Mouse (Mus musculus) kidney, adult 2 months (tissue): ENCODE data around the gene Nav2. TPM values are rescaled to one million over a fixed set of nuclear protein-coding genes. Genes with fewer than 3 reads are reported as not detected.

Experiments used
- DNase-seq: peaks from one replicate; pipeline ENCODE4 v3.0.0; 2021
- H3K27ac ChIP-seq: fragments of 200-500 bp; 2 replicates; pipeline ENCODE4 v1.5.1; 2012; ENCODE audit warnings: low read depth, low read length, control low read depth, inconsistent platforms; ENCODE audit not compliant: insufficient read depth
- H3K27me3 ChIP-seq: fragments of 200-500 bp; replicated peaks from 2 replicates; pipeline ENCODE4 v1.6.1; 2012; ENCODE audit warnings: mild to moderate bottlenecking, moderate library complexity, low read length, inconsistent platforms; ENCODE audit not compliant: control insufficient read depth, insufficient read depth
- H3K36me3 ChIP-seq: fragments of 200-500 bp; 2 replicates; pipeline ENCODE4 v1.6.1; 2012; ENCODE audit warnings: mild to moderate bottlenecking, moderate library complexity, low read length, inconsistent platforms; ENCODE audit not compliant: control insufficient read depth, insufficient read depth
- H3K4me1 ChIP-seq: fragments of 200-500 bp; 2 replicates; pipeline ENCODE4 v1.6.1; 2011; ENCODE audit warnings: low read length; ENCODE audit not compliant: control insufficient read depth, insufficient read depth
- H3K4me3 ChIP-seq: fragments of 200-500 bp; 2 replicates; pipeline ENCODE4 v1.5.1; 2011; ENCODE audit warnings: mild to moderate bottlenecking, low read depth, low read length, control low read depth; ENCODE audit not compliant: insufficient read depth
- CTCF ChIP-seq: fragments of 200-500 bp; conservative IDR thresholded peaks from 2 replicates; pipeline ENCODE4 v1.5.1; 2011; ENCODE audit warnings: low read depth, mild to moderate bottlenecking, control low read depth, low read length, moderate library complexity, mixed read lengths; ENCODE audit not compliant: insufficient read depth, insufficient read length
- POLR2A ChIP-seq: fragments of 200-500 bp; IDR thresholded peaks from one replicate; pipeline ENCODE4 v1.6.1; 2011; ENCODE audit warnings: low read depth, low read length, control low read depth
- WGBS: fragments of 180-500 bp; shearing (Covaris S2); methylation state at CpG from one replicate; pipeline ENCODE4 v1.1.7; 2018; 5-methylcytosine and 5-hydroxymethylcytosine counted together
- polyA plus RNA-seq: library from polyadenylated mRNA; depleted of rRNA; stranded (reverse); fragments of >200 nt; gene quantifications from 2 replicates; pipeline ENCODE4 v1.2.3, GENCODE M21; 2012; rRNA removed

The Nav2 gene
- polyA plus RNA-seq, 1 experiment = 18.3 TPM

GRCm38 (mm10) chr7:49637851-49638663 is 729.5 kb downstream of the Nav2 start:
- WGBS = 7% methylated on average over 21 of the region's 21 CpGs
- TF ChIP-seq POLR2A (no peak), CTCF (no peak)
- H3K36me3 ChIP-seq = no peaks in the 10 kb centered on the region
- H3K27me3 ChIP-seq = peaks cover 19% of the 10 kb centered on the region
- no peak overlapping the region for H3K4me3 ChIP-seq
- no peaks in the 10 kb centered on the region for H3K4me1 ChIP-seq
- H3K27ac ChIP-seq = no peak overlapping the region
- no peak for DNase-seq

- DNase-seq = no peak
- Histone ChIP-seq H3K4me1 (no peaks in the 10 kb centered on the region), H3K4me3 (no peak overlapping the region), H3K36me3 (no peaks in the 10 kb centered on the region), H3K27me3 (peaks cover 16% of the 10 kb centered on the region), H3K27ac (no peak overlapping the region)
- no peak for TF ChIP-seq CTCF
- TF ChIP-seq POLR2A = no peak
- WGBS = 5% methylated on average over 35 of the region's 35 CpGs
These were observed 730.6 kb downstream of the Nav2 start for GRCm38 (mm10) chr7:49638941-49639776.

- no peaks in the 10 kb centered on the region for H3K36me3 ChIP-seq
- H3K4me1 ChIP-seq = no peaks in the 10 kb centered on the region
- TF ChIP-seq CTCF (no peak), POLR2A (no peak)
- no peak overlapping the region for H3K27ac ChIP-seq
- no peak overlapping the region for H3K4me3 ChIP-seq
- no peak for DNase-seq
- H3K27me3 ChIP-seq = peaks cover 11% of the 10 kb centered on the region
- WGBS = 35% methylated on average over 18 of the region's 18 CpGs
These were observed 731.6 kb downstream of the Nav2 start for GRCm38 (mm10) chr7:49639864-49640708.

DNA sequence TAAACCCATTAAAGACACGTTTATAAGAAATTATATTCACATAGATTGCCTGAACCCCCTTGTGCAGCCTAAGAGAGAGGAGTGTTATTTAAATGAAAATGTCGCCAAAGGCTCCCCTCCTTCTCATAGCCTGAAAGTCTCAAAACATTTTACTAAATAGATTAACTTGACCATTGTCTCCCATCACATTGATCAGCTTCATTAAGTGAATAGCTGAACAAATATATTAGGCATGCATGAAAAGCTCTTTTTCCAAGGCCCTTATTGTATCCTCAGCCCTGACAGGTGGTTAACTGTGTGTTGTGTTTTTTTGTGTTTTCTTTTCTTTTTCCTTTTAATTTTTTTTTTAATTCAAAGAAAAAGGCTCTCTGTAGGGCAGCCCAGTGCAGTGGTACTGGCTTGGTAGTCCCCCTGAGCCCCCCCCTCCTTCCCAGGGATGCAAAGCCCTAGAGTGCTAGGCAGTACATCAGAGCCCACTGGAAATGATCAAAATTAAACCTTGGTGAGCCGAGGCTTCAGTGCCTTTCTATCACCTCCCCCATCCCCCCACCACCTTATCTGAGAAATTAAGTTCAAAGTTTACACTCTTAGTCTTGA is 732.3 kb downstream of the Nav2 start:
- Histone ChIP-seq H3K4me3 (no peak overlapping the region), H3K27me3 (peaks cover 8% of the 10 kb centered on the region), H3K27ac (no peak overlapping the region), H3K4me1 (no peaks in the 10 kb centered on the region), H3K36me3 (no peaks in the 10 kb centered on the region)
- no peak for DNase-seq
- whole genome bisulfite sequencing = 48% methylated on average over 3 of the region's 3 CpGs
- no peak for TF ChIP-seq CTCF
- no peak for TF ChIP-seq POLR2A

Other genes starting within 250 kb of the Nav2 start
- gene Zdhhc13, start 119.7 kb upstream of the Nav2 start, polyA plus RNA-seq = 7.8 and 9.6 TPM in 2 replicates
- 5.1 TPM in 1 of 2 replicates, not detected in the other for gene Csrp3, start 60.7 kb upstream of the Nav2 start, polyA plus RNA-seq
- 0.12 and 0.28 TPM in 2 replicates for gene E2f8, start 27.1 kb upstream of the Nav2 start, polyA plus RNA-seq